In genomic region chr2:91493981-91494380, GRCm38 (mm10) we compare ENCODE assay signal across 20 mouse cellular contexts. TPM values are rescaled to one million over a fixed set of nuclear protein-coding genes. Genes with fewer than 3 reads are reported as not detected.
DNase-seq lines count a peak whose midpoint lies in the region; ATAC-seq and TF ChIP-seq lines count a peak whose summit lies in the region.
"Had no signal": no experiment of that assay in that cellular context is flagged by ENCODE, and none has a peak within 500 bp of the region (broad histone marks: within the 10 kb centered on the region; RNA-seq: fewer than 3 reads in every experiment).

No protein-coding gene starts in this region.

- no peak for DNase-seq in cerebellum, postnatal 4 days (ENCODE audit: low spot score in 2 of 2)
- DNase-seq in brain, adult 2 months (ENCODE audit: low read depth, low spot score): peak; percentile 94
- peak; percentile 82 to 90 for DNase-seq in cerebellum, adult 2 months
- peak; percentile 56 to 67 for DNase-seq in cerebellum, postnatal 10 days
- DNase-seq in stomach, postnatal 0 days (ENCODE audit: low spot score): no peak
- DNase-seq in lung, adult 18-20 months: no peak
- no peak for DNase-seq in midbrain, embryonic 14.5 days
- DNase-seq: adrenal gland, postnatal 10 days; B cell, adult 2 months; forebrain, postnatal 0 days; gastrocnemius, adult 2 months; kidney, adult 8-10 months had no signal

- TF ChIP-seq POLR2A in cerebellum, adult 2 months (IDR thresholded peaks at IDR 0.05; ENCODE audit: borderline replicate concordance, insufficient read depth, low read length): no peak

- no peak overlapping the region for H3K4me2 ChIP-seq in stomach, postnatal 0 days (replicated peaks; ENCODE audit: low read depth)
- H3K4me2 ChIP-seq in midbrain, embryonic 14.5 days (ENCODE audit: low read length): no peak overlapping the region
- H3K4me2 ChIP-seq: embryonic facial prominence, embryonic 13.5 days; forebrain, embryonic 13.5 days; heart, embryonic 12.5 days; hindbrain, embryonic 15.5 days had no signal

- peaks cover 24% of the 10 kb centered on the region for H3K36me3 ChIP-seq in stomach, postnatal 0 days (ENCODE audit: control insufficient read depth, insufficient read depth, low read length)
- H3K36me3 ChIP-seq in midbrain, embryonic 14.5 days (ENCODE audit: control insufficient read depth, insufficient read depth, low read length): peaks cover 48% of the 10 kb centered on the region; the same call in 1 of the 2 replicates
- H3K36me3 ChIP-seq: G1E had no signal

- TF ChIP-seq EP300 in stomach, postnatal 0 days (optimal IDR thresholded peaks at IDR 0.05): no peak

- H3K27me3 ChIP-seq in cerebellum, adult 2 months (ENCODE audit: control insufficient read depth, insufficient read depth, low read length): no peaks in the 10 kb centered on the region
- H3K27me3 ChIP-seq in stomach, postnatal 0 days (ENCODE audit: control insufficient read depth, insufficient read depth, low read length): no peaks in the 10 kb centered on the region
- no peaks in the 10 kb centered on the region for H3K27me3 ChIP-seq in midbrain, embryonic 14.5 days (ENCODE audit: control insufficient read depth, insufficient read depth, low read length)
- H3K27me3 ChIP-seq: embryonic facial prominence, embryonic 13.5 days; forebrain, embryonic 13.5 days; heart, embryonic 12.5 days; hindbrain, embryonic 15.5 days had no signal

- H3K27ac ChIP-seq in cerebellum, adult 2 months (ENCODE audit: insufficient read depth, low read length): peak overlapping the region; percentile 76
- H3K27ac ChIP-seq in stomach, postnatal 0 days (replicated peaks): no peak overlapping the region
- no peak overlapping the region for H3K27ac ChIP-seq in midbrain, embryonic 14.5 days (replicated peaks; ENCODE audit: low read depth, low read length)
- H3K27ac ChIP-seq: embryonic facial prominence, embryonic 13.5 days; forebrain, embryonic 13.5 days; gastrocnemius, adult 2 months; hindbrain, embryonic 15.5 days had no signal

- no peak overlapping the region for H3K9ac ChIP-seq in stomach, postnatal 0 days (ENCODE audit: low read length)
- no peak overlapping the region for H3K9ac ChIP-seq in midbrain, embryonic 14.5 days (replicated peaks; ENCODE audit: low read length)
- H3K9ac ChIP-seq: embryonic facial prominence, embryonic 13.5 days; forebrain, embryonic 13.5 days; forebrain, postnatal 0 days; heart, embryonic 12.5 days; hindbrain, embryonic 15.5 days had no signal

- 11% methylated on average over 9 of the region's 9 CpGs for WGBS in cerebellum, adult 2 months
- 94% methylated on average over 9 of the region's 9 CpGs for WGBS in stomach, postnatal 0 days
- 97% methylated on average over 9 of the region's 9 CpGs for WGBS in midbrain, embryonic 14.5 days

- ATAC-seq in cerebellum, adult (ENCODE audit: insufficient number of reproducible peaks, low FRiP score, low TSS enrichment): peak; percentile 60
- no peak for ATAC-seq in stomach, postnatal 0 days (ENCODE audit: low FRiP score, low TSS enrichment)
- no peak for ATAC-seq in midbrain, embryonic 14.5 days (ENCODE audit: low FRiP score, low TSS enrichment)
- ATAC-seq: CD4-positive, CD25-positive, alpha-beta regulatory T cell, adult 4 months; forebrain, embryonic 13.5 days; forebrain, postnatal 0 days; intestine, embryonic 16.5 days had no signal

- no peaks in the 10 kb centered on the region for H3K9me3 ChIP-seq in stomach, postnatal 0 days (ENCODE audit: control insufficient read depth, low read length)
- H3K9me3 ChIP-seq in midbrain, embryonic 14.5 days (ENCODE audit: control insufficient read depth, low read length): no peaks in the 10 kb centered on the region
- H3K9me3 ChIP-seq: embryonic facial prominence, embryonic 13.5 days; forebrain, embryonic 13.5 days; G1E; heart, embryonic 12.5 days; hindbrain, embryonic 15.5 days had no signal

- no peak for TF ChIP-seq CTCF in cerebellum, adult 2 months (IDR thresholded peaks at IDR 0.05; ENCODE audit: borderline replicate concordance, insufficient read depth, low read depth, low read length)
- TF ChIP-seq CTCF in stomach, postnatal 0 days (IDR thresholded peaks at IDR 0.05; ENCODE audit: low read depth): no peak

- H3K4me3 ChIP-seq in cerebellum, adult 2 months (replicated peaks; ENCODE audit: insufficient read depth, low read depth, low read length): no peak overlapping the region
- no peak overlapping the region for H3K4me3 ChIP-seq in stomach, postnatal 0 days (ENCODE audit: low read depth, low read length)
- H3K4me3 ChIP-seq in midbrain, embryonic 14.5 days (replicated peaks; ENCODE audit: low read depth, low read length): no peak overlapping the region
- H3K4me3 ChIP-seq: embryonic facial prominence, embryonic 13.5 days; forebrain, embryonic 13.5 days; gastrocnemius, adult 2 months; heart, embryonic 12.5 days; hindbrain, embryonic 15.5 days had no signal

- peaks cover 32% of the 10 kb centered on the region for H3K4me1 ChIP-seq in cerebellum, adult 2 months (ENCODE audit: control insufficient read depth, insufficient read depth, low read length)
- no peaks in the 10 kb centered on the region for H3K4me1 ChIP-seq in stomach, postnatal 0 days (replicated peaks; ENCODE audit: control insufficient read depth, insufficient read depth)
- H3K4me1 ChIP-seq in midbrain, embryonic 14.5 days (ENCODE audit: control insufficient read depth, insufficient read depth, low read length): no peaks in the 10 kb centered on the region
- H3K4me1 ChIP-seq: embryonic facial prominence, embryonic 13.5 days; forebrain, embryonic 13.5 days; heart, embryonic 12.5 days; hindbrain, embryonic 15.5 days had no signal

RNA-seq across cellular contexts. Expression of gene Ckap5, which starts 32.6 kb away (rescaled TPM):
- 97.8 and 121 TPM in 2 replicates for polyA plus RNA-seq in cerebellum, adult 2 months (2012; rRNA removed)
- 19.4 and 30.8 TPM in 2 replicates for polyA plus RNA-seq in stomach, postnatal 0 days (2015; fragmentation: Nextera tagmentation; extraction: Ambion mirVana)
- polyA plus RNA-seq in midbrain, embryonic 14.5 days (2014; fragmentation: Nextera tagmentation; extraction: Ambion mirVana): 117 and 152 TPM in 2 replicates

RNA-seq across cellular contexts. Expression of gene Lrp4, which starts 36.7 kb away (rescaled TPM):
- polyA plus RNA-seq in cerebellum, adult 2 months (2012; rRNA removed): 5.5 and 5.9 TPM in 2 replicates
- 3.0 and 3.4 TPM in 2 replicates for polyA plus RNA-seq in stomach, postnatal 0 days (2015; fragmentation: Nextera tagmentation; extraction: Ambion mirVana)
- polyA plus RNA-seq in midbrain, embryonic 14.5 days (2014; fragmentation: Nextera tagmentation; extraction: Ambion mirVana): 2.8 and 4.7 TPM in 2 replicates
- polyA plus RNA-seq: G1E had no signal

RNA-seq across cellular contexts. Expression of gene 1110051M20Rik, which starts 49.5 kb away (rescaled TPM):
- polyA plus RNA-seq in cerebellum, adult 2 months (2012; rRNA removed): 103 and 106 TPM in 2 replicates
- 19.1 and 20.3 TPM in 2 replicates for polyA plus RNA-seq in stomach, postnatal 0 days (2015; fragmentation: Nextera tagmentation; extraction: Ambion mirVana)
- polyA plus RNA-seq in midbrain, embryonic 14.5 days (2014; fragmentation: Nextera tagmentation; extraction: Ambion mirVana): 175 and 176 TPM in 2 replicates

Comparison
In these comparisons a context has a peak if more than half of its experiments do, and no peak if none do; other contexts are left out.
1. DNase-seq: peak in brain, adult 2 months (single experiment), cerebellum, adult 2 months (2 of 2) and cerebellum, postnatal 10 days (2 of 2); none in cerebellum, postnatal 4 days (0 of 2), stomach, postnatal 0 days (single experiment), lung, adult 18-20 months (0 of 2) and midbrain, embryonic 14.5 days (single experiment).